Mouse (Mus musculus) cerebellum, adult 8-10 months (tissue): ENCODE data around the gene Kat2a.

ENCODE experiments used
- DNase-seq: peaks from one replicate; pipeline ENCODE4 v3.0.0; 2022

The Kat2a gene

DNA sequence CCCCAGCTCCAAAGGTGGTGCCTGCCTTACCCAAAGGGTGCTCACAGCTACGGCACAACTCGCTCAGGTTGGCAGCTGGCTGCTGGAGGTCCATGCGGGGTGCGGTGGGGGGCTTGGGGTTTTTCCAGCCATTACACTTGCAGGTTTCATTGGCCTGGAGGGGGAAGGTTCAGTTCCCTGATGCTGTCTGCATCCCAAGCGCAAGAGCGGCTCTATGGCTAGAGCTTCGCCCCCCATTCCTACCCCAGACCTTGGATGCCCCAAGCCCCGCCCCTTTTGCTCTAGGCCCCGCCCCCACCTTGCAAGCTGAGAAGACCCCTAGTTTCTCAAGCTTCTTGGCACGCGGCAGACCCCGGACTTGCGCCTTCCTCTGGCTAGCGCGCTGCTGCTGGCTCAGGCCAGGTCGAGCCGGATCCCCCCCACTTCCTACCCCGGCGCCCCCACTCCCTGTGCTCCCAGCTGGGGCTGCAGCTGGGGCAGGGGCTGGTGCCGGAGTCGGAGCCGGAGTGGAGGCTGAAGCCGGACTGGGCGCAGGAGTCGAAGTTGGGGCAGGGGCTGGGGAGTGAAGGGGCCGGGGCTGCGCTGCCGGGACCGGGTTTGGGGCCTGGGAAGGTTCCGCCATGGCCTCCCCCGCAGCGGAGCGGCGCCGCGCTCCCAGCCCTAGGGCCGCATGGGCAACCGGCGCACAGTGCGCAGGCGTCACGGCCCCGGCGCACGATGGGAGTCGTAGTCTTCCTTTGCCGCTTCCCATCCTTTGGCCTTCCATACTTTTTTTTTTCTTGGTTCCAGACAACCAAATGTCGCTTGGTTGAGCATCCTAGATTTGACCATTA is at the start of gene Kat2a:
TSS of gene Kat2a (minus strand) at position 683 of the 833 bp plus-strand sequence.
- DNase-seq: peak; percentile 81

DNA sequence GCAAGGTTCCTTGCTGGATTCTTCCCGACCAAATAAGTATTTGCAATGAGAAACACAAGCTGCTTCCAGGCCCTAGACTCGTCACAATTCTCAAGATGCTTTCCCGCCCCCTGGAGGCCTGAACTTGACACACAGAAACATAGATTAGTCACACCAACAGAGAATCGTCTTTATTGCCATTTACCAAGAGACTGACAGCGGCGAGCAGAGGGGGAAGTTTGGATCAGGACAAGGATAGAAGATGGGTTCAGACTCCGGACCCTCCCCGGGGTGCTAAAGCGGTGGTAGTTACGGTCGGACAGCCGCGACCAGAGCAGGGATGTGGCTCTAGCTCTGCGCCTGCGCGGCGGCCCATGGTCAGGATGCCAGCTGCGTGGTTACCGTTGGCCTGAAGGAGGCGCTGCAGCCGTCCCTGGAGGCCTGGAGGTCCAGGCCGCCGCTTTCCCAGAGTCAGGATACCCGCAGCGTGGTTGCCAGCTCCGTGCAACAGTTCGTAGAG is 49.3 kb upstream of the Kat2a start:
- DNase-seq: peak; percentile 95

DNA sequence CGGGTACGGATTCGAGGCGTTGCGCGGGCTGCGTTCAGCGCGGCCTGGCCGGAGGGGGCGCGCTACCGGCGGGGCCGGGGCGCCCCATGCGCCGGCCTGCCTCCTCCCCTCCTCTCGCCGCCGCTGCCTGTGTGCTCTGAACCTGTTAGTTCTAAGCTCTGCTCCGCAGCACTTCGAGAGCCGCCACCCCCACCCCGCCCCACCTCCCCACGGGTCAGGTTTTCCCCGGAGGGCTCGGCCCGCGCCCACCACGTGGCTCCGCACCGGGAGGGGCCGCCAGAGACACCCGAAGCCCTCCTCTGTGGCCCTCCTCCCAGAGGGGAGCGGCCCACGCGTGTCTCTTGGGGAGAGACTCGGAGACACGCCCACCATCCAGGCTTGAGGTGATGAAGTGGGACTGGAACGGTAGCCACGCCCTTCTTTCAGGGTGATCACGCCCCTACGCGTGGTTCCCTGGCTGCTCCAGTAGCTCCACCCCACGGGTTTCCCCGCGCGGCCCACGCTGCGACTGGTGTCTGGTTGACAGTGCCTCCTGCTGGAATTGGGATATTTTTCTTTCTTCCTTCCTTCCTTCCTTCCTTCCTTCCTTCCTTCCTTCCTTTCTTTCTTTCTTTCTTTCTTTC is 47.5 kb upstream of the Kat2a start, which contains the start of gene Kcnh4:
TSS of gene Kcnh4 (minus strand) at position 332 of the 623 bp plus-strand sequence.
- no peak for DNase-seq

DNA sequence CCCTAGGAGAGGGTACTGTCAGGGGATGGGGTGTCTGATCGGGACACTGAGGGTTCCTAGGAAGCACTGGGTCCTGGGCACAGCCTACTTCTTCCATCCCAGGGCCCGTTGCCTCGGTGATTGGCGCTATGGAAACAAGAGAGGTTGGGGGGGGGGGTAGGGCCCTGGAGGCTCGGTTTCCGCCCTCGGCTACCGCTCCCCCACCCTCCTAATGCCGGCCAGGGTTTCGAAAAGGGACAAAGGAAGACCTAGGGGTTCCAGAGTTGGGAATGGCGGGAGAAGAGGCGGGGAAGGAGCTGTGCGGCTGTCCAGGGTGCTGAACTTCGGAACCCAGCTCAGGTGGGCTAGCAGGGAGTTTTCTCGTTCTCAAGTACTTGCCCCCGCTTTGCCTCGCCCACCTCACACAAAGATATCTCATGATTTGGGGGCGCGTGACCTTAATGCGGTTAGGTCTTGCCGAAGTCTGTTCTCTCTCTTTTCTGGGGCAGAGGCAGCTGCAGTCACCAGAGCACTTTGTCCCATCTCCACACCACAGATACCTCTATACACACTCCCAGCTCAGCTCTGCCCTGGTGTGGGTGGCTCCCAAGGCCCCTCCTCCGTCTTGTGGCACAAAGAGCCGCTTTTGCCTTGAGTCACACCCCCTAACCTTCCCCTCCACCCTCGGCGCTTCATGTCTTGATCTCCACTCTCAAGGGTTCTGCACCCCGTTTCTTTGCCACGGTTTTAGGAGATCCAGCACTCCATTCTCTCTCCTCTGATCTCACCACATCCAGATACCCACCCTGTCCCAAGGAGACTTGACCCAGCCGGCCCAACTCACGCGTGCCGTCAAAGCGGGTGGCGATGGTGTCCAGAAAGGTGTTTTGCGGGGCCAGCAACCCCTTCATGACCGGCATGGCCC is 46.7 kb upstream of the Kat2a start:
- no peak for DNase-seq

- no peak for DNase-seq
These were observed 45.3 kb upstream of the Kat2a start for GRCm38 (mm10) chr11:100757566-100757965.

DNA sequence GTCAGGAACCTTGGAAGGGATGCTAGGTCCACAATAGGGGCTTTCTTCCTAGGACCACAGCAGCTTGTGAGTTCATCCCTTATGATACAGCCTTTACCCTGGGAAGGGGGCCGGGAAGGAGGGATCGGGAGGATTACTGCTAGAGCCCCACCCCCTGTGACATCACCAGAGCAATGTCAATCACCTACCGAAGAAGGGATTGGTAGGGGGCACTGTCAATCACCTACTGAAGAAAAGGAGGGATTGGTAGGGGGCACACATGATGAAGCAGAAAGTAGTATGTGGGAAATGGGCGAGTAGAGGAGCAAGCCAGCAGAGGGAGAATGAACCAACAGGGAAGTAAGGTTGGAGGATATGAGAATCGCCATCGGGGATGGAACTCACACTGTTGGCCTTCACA is 44.2 kb upstream of the Kat2a start:
- DNase-seq: no peak

GRCm38 (mm10) chr11:100754693-100755057 is 42.4 kb upstream of the Kat2a start:
- no peak for DNase-seq

DNA sequence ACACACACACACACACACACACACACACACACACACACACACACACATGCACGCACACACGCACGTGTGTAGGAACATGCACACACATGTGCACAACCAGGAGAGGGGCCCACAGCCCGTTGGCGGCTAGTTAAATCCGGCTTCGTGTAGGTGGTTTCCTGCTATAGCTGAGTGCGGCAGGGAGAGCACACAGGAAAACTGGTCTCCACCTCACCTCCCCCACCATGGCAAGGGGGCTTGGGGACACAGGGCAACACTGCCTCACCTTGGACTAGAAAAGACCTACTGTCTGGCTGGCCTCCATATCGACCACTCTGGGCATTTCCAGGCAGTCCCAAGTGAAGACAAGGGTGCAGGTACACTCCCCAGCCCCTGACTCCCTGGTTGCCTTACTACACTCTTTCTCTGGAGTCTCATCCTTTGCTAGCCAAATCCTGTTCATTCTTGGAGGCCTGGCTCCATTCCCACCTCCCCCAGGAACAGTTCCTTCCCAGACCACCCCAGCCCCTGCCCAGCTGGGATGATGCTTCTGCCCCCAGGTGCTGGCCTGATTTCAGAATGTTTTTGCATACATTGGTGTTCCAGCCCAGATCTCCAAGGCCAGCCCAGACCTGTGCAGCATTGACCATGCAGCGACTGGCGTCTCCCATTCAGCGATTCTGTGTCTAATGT is 41.9 kb upstream of the Kat2a start:
- DNase-seq: no peak

DNA sequence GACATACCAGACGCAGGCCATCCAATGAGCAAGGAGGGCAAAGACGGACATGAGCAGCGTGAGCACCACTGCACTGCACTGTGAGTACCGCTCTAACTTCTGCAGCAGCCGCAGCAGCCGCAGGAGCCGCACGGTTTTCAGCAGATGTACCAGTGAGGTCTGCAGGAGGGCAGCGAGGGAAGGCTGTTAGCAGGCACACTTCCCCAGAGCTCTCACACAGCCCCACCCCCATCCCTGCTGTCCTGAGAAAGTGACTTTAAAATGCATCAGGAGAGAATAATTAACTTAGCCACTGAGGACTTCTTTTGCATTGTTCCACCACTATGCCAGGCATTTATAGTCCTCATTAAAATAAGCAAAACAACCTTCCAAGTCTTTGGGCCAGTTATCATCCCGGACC is 40.0 kb upstream of the Kat2a start:
- no peak for DNase-seq

- no peak for DNase-seq
These were observed 37.9 kb upstream of the Kat2a start for GRCm38 (mm10) chr11:100750127-100750526.

DNA sequence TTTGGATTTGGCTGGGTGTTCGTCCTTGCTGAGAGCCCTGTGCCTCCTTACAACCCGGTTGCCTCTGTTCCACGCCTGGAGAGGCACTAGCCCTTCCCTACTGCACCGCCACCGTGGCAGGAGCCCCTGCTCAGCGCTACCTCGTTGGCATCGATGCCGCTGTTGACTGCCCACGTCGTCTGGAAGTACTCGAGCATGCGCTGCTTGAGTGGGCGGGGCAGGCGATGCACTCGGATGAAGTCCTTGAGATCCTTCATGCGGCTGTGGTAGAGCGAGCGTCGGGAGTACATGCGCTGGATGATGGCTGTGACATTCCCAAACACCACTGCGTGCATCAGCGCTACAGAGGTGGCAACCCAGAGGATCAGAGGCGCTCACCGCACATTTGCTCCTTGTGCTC is 37.2 kb upstream of the Kat2a start:
- DNase-seq: no peak

DNA sequence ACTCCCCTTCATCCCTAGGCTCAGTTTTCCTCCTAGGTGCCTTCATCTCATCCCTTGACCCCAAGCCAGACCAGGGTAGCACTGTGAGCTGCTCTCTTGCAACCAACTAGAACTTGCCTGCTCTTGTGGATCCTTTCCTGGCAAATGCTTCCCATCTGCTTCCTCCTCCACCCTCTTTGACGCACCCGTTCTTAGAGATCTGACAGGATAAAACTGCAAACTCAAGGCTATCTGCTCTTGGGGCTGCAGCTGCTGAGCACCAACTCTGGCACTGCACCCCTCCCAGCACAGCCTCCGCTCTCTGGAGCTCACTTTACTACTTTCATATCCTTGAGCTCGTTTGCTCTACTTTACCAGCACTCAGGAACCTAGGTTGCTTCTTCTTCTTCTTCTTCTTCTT is 36.4 kb upstream of the Kat2a start:
- DNase-seq: no peak

GRCm38 (mm10) chr11:100747114-100747513 is 34.8 kb upstream of the Kat2a start:
- no peak for DNase-seq

DNA sequence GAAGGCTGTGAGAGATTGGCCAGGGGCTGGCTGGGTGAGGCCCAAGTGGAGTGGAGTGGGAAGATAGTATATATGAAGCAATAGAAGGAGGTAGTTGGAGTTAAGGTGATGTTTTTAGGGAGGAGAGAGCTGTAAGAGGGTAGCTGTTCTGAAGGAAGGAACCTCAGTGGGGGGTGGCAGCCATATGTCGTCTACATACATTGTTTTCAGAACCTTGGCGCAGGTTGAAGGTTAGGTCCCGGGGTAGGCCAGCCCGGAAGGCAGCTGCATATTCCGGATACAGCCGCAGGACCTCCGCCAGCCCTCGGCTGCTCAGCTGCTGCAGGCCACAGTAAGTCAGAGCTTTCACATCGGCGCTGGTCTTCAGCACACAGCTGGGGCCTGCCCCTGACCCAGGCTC is 34.3 kb upstream of the Kat2a start:
- no peak for DNase-seq

GRCm38 (mm10) chr11:100745085-100745484 is 32.8 kb upstream of the Kat2a start:
- DNase-seq: peak; percentile 62

DNA sequence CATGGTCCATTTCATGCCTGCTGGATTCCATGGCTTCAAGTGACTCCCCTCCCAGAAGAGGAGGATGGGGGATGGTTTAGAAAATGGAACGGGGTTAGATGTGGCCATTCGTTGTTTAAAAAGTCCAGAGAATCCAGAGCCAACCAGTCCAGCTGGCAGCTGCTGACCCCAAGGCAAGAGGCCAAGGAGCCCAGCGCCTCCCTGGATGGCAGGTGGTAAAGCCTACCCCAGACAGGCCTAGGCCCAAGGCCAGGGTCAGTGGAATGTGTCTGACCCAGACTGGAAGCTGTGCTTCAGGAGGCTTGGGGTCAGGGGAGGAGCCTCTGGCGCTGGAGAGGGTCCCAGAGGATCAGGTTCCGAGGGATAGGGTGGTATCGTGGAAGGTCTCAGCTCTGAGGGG is 29.1 kb upstream of the Kat2a start:
- no peak for DNase-seq

- DNase-seq: no peak
These were observed 26.5 kb upstream of the Kat2a start for GRCm38 (mm10) chr11:100738749-100739148.

GRCm38 (mm10) chr11:100738066-100738604 is 25.9 kb upstream of the Kat2a start, which contains the start of gene Rab5c:
Gene Rab5c (minus strand): TSS chr11:100738215.
- peak; percentile 98 for DNase-seq

DNA sequence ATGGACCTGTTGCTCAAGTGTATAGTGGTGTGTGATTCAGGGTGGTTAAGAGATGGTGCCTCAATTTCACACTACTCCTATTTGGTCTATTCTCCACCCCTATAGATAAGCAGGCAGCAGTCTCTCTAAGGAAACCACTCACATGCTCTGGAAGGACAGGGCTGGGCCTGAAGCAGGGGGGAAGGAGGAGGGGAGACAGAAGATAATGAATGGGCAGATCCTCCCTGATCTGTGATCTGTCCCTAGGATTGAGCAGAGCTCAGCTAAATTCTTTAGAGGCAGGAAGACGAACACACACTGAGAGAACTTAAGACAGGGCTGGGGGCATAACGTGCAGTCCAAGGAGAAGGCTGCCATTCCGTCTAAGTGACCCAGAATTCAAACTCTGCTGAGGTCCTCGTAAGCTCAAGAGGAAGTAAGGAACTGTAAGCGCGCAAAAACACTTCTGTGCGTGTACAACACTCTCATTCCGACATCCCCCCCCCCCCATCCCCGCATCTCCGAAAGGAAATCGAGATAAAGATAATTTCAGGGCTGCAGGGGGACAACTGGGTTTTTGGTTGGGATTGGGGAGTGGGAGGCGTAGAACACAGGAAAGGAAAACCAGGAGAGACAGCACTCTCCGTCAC is 25.0 kb upstream of the Kat2a start:
- DNase-seq: no peak

- no peak for DNase-seq
These were observed 24.4 kb upstream of the Kat2a start for GRCm38 (mm10) chr11:100736746-100737080.

DNA sequence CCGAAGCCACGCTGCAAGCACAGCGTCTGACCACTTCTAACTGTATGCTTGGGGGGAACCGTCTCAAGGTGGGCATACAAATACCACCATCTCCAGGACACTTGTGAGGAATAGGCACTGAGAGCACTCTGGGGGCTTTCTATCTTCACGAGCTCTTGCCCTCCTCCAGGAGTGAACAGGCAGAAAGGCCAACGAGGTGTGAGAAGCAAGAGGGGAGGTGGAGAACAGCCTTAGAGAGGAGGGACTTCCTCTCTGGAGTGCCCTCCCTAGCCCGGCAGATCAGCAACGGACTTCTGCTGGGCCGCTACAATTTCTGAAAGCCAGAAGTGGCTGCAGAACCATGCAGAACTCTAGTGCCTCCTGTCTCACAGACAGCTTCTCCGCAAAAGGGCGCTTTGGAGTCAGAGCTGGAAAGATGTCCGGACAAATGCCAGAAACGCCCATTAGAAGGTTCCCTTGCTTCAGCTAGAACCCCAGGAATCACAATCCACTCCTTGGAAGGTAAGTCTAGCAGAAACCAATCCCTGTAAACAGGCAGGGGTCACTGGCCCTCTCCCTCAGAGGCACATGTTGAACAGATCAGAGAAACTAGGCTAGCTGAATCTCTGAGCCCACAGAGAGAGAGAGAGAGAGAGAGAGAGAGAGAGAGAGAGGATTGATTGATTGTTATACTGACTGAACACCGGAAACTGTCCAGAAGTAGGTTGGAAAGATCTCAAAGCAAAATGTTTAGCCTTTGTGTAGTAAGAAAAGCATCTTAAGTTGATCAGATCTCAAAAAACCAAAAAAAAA is 23.9 kb upstream of the Kat2a start:
- no peak for DNase-seq
